In genomic region chr6:6289806-6290205, GRCm38 (mm10) we compare ENCODE assay signal across 9 mouse cellular contexts.
DNase-seq lines count a peak whose midpoint lies in the region; ATAC-seq and TF ChIP-seq lines count a peak whose summit lies in the region.
"Had no signal": no experiment of that assay in that cellular context is flagged by ENCODE, and none has a peak within 500 bp of the region (broad histone marks: within the 10 kb centered on the region; RNA-seq: fewer than 3 reads in every experiment).

No protein-coding gene starts in this region.

- TF ChIP-seq EP300 in MEL (IDR thresholded peaks at IDR 0.05; ENCODE audit: low read depth in 1 of 2, low read length in 2 of 2) = no peak

- no peak for ATAC-seq in heart, embryonic 11.5 days (replicated peaks; ENCODE audit: insufficient number of reproducible peaks, low FRiP score, low TSS enrichment)
- peak; percentile 93 for ATAC-seq in megakaryocyte progenitor cell, adult 5-6 weeks (replicated peaks; ENCODE audit: poor library complexity)

- no peaks in the 10 kb centered on the region for H3K36me3 ChIP-seq in heart, embryonic 11.5 days (ENCODE audit: control insufficient read depth, insufficient read depth, low read length)
- no peaks in the 10 kb centered on the region for H3K36me3 ChIP-seq in MEL (ENCODE audit: control insufficient read depth in 1 of 2, insufficient read depth in 2 of 2, low read length in 2 of 2)
- H3K36me3 ChIP-seq: limb, embryonic 12.5 days had no signal

- DNase-seq in heart, adult 8-10 months (ENCODE audit: low spot score) = peak; percentile 32
- peak; percentile 46 for DNase-seq in MEL (ENCODE audit: low read depth, low spot score)
- peak; percentile 5 to 19 for DNase-seq in cerebellum, adult 2 months
- peak; percentile 21 to 48 for DNase-seq in heart, adult 9 months (ENCODE audit: low spot score in 2 of 2)
- DNase-seq in left cerebral cortex, adult 11 months (ENCODE audit: low spot score) = peak; percentile 44
- peak; percentile 24 for DNase-seq in thymus, postnatal 25 days

- H3K9ac ChIP-seq in heart, embryonic 11.5 days (ENCODE audit: low read depth, low read length) = no peak overlapping the region
- H3K9ac ChIP-seq in MEL (ENCODE audit: control insufficient read depth, low read depth, low read length, poor library complexity, severe bottlenecking) = no peak overlapping the region
- H3K9ac ChIP-seq: limb, embryonic 12.5 days had no signal

- H3K4me1 ChIP-seq in heart, embryonic 11.5 days (ENCODE audit: control insufficient read depth, insufficient read depth, low read length) = no peaks in the 10 kb centered on the region
- H3K4me1 ChIP-seq in MEL (ENCODE audit: control insufficient read depth in 1 of 2, insufficient read depth in 2 of 2, low read length in 2 of 2) = no peaks in the 10 kb centered on the region
- no peaks in the 10 kb centered on the region for H3K4me1 ChIP-seq in cerebellum, adult 2 months (ENCODE audit: control insufficient read depth, insufficient read depth, low read length)

- H3K27me3 ChIP-seq in heart, embryonic 11.5 days (ENCODE audit: control insufficient read depth, insufficient read depth, low read length) = no peaks in the 10 kb centered on the region
- H3K27me3 ChIP-seq in MEL (ENCODE audit: control insufficient read depth in 1 of 2, insufficient read depth in 2 of 2, low read length in 2 of 2) = no peaks in the 10 kb centered on the region
- no peaks in the 10 kb centered on the region; the same call in 1 of the 2 replicates for H3K27me3 ChIP-seq in cerebellum, adult 2 months (ENCODE audit: control insufficient read depth, insufficient read depth, low read length)
- H3K27me3 ChIP-seq: limb, embryonic 12.5 days had no signal

- H3K27ac ChIP-seq in heart, embryonic 11.5 days (ENCODE audit: low read depth, low read length) = no peak overlapping the region
- no peak overlapping the region for H3K27ac ChIP-seq in MEL (ENCODE audit: control insufficient read depth, low read depth, low read length)
- no peak overlapping the region for H3K27ac ChIP-seq in cerebellum, adult 2 months (ENCODE audit: insufficient read depth, low read length)
- H3K27ac ChIP-seq: limb, embryonic 12.5 days had no signal

- no peaks in the 10 kb centered on the region for H3K9me3 ChIP-seq in heart, embryonic 11.5 days (replicated peaks; ENCODE audit: control insufficient read depth, low read length)
- H3K9me3 ChIP-seq in MEL (replicated peaks; ENCODE audit: insufficient read depth, low read length) = no peaks in the 10 kb centered on the region
- H3K9me3 ChIP-seq: limb, embryonic 12.5 days had no signal

- no peaks in the 10 kb centered on the region for H3K79me2 ChIP-seq in MEL (ENCODE audit: control insufficient read depth, insufficient read depth, low read length, poor library complexity)

- TF ChIP-seq CTCF in MEL (IDR thresholded peaks at IDR 0.05 in 2 of 3, conservative IDR thresholded peaks at IDR 0.05 in 1 of 3; ENCODE audit: control insufficient read depth in 1 of 3, insufficient read depth in 1 of 3, low read depth in 2 of 3, low read length in 3 of 3, poor library complexity in 1 of 3, severe bottlenecking in 1 of 3) = peak; percentile 49 to 57 (median 56)
- TF ChIP-seq CTCF in cerebellum, adult 2 months (IDR thresholded peaks at IDR 0.05; ENCODE audit: borderline replicate concordance, insufficient read depth, low read depth, low read length) = peak; percentile 53

- peak; percentile 43 for TF ChIP-seq RAD21 in MEL (IDR thresholded peaks at IDR 0.05; ENCODE audit: low read depth, low read length)

- TF ChIP-seq POLR2A in MEL (IDR thresholded peaks at IDR 0.05; ENCODE audit: control insufficient read depth in 1 of 2, insufficient read depth in 1 of 2, low read depth in 1 of 2, low read length in 2 of 2, poor library complexity in 1 of 2) = no peak
- TF ChIP-seq POLR2A in cerebellum, adult 2 months (IDR thresholded peaks at IDR 0.05; ENCODE audit: borderline replicate concordance, insufficient read depth, low read length) = no peak

- no peak overlapping the region for H3K4me3 ChIP-seq in heart, embryonic 11.5 days (ENCODE audit: low read depth, low read length)
- H3K4me3 ChIP-seq in MEL (ENCODE audit: control insufficient read depth in 1 of 2, insufficient read depth in 1 of 2, low read depth in 2 of 2, low read length in 2 of 2) = no peak overlapping the region
- no peak overlapping the region for H3K4me3 ChIP-seq in cerebellum, adult 2 months (replicated peaks; ENCODE audit: insufficient read depth, low read depth, low read length)
- H3K4me3 ChIP-seq: limb, embryonic 12.5 days had no signal

- no peak overlapping the region for H3K4me2 ChIP-seq in heart, embryonic 11.5 days
- H3K4me2 ChIP-seq: limb, embryonic 12.5 days had no signal

- WGBS in heart, embryonic 11.5 days (ENCODE audit: insufficient replicate concordance) = 17% methylated on average over 6 of the region's 6 CpGs
- WGBS in cerebellum, adult 2 months = 30% methylated on average over 6 of the region's 6 CpGs

TF ChIP-seq in MEL, 35 proteins besides CTCF, POLR2A, EP300 and RAD21:
- TF ChIP-seq NELFE (IDR thresholded peaks at IDR 0.05; ENCODE audit: low read depth, low read length) (no peak), SMC3 (IDR thresholded peaks at IDR 0.05; ENCODE audit: low read depth, low read length) (peak; percentile 50), ZC3H11A (IDR thresholded peaks at IDR 0.05; ENCODE audit: low read depth, low read length) (0 out of 2 replicates have a peak, but pooled peaks have one; percentile 8)
